Mouse (Mus musculus) NIH3T3 (cell line): ENCODE results near the gene Cir1.
A peak's percentile ranks its signal among the peaks of the same experiment; 100 is the strongest.

ENCODE experiments used
- DNase-seq: peaks from one replicate; pipeline ENCODE4 v3.0.0-alpha.2; 2012; ENCODE audit warnings: low read depth

The Cir1 gene

GRCm38 (mm10) chr2:73301979-73302378, 10.5 kb downstream of the Cir1 start:
- DNase-seq = no peak

GRCm38 (mm10) chr2:73298841-73299240, 13.7 kb downstream of the Cir1 start:
- no peak for DNase-seq

GRCm38 (mm10) chr2:73298154-73298553, 14.3 kb downstream of the Cir1 start:
- DNase-seq = no peak

GRCm38 (mm10) chr2:73295023-73295422, 17.5 kb downstream of the Cir1 start:
- no peak for DNase-seq

- DNase-seq = no peak
These were observed 21.4 kb downstream of the Cir1 start for GRCm38 (mm10) chr2:73291130-73291529.

- peak; percentile 74 for DNase-seq
These were observed 26.9 kb downstream of the Cir1 start for GRCm38 (mm10) chr2:73285630-73286029.

GRCm38 (mm10) chr2:73281707-73282106, 30.8 kb downstream of the Cir1 start:
- DNase-seq = peak; percentile 58

- DNase-seq = no peak
These were observed 31.3 kb downstream of the Cir1 start for GRCm38 (mm10) chr2:73281048-73281661.

GRCm38 (mm10) chr2:73280356-73281047, 32.0 kb downstream of the Cir1 start:
- DNase-seq = no peak

GRCm38 (mm10) chr2:73279271-73280038, 33.0 kb downstream of the Cir1 start:
- no peak for DNase-seq

- no peak for DNase-seq
These were observed 33.6 kb downstream of the Cir1 start for GRCm38 (mm10) chr2:73278869-73279268.

- DNase-seq = peak; percentile 96
These were observed 34.2 kb downstream of the Cir1 start for GRCm38 (mm10) chr2:73278131-73278854.

GRCm38 (mm10) chr2:73277709-73278075, 34.8 kb downstream of the Cir1 start:
- no peak for DNase-seq

- DNase-seq = no peak
These were observed 35.3 kb downstream of the Cir1 start for GRCm38 (mm10) chr2:73277021-73277708.

GRCm38 (mm10) chr2:73276141-73276571, 36.3 kb downstream of the Cir1 start:
- DNase-seq = no peak

GRCm38 (mm10) chr2:73275261-73276040, 37.0 kb downstream of the Cir1 start:
- DNase-seq = no peak

GRCm38 (mm10) chr2:73274119-73274920, 38.2 kb downstream of the Cir1 start:
- DNase-seq = no peak

GRCm38 (mm10) chr2:73273249-73274118, 39.0 kb downstream of the Cir1 start:
- DNase-seq = no peak
